Mouse (Mus musculus) heart, postnatal 14 days (tissue): ENCODE results near the gene Tmem231. TPM values are rescaled to one million over a fixed set of nuclear protein-coding genes. Genes with fewer than 3 reads are reported as not detected.

Experiments
- DNase-seq, 2 experiments: peaks; one replicate each; pipeline ENCODE4 v3.0.0; 2021 to 2022
- intact Hi-C: fragments of 180-260 bp; cut with DNase I; formaldehyde crosslinking; loops from one replicate; pipeline ENCODE4 v1.15.1; 2025
- long read RNA-seq, 2 experiments: library from polyadenylated mRNA; stranded (forward); transcript quantifications; one replicate each; pipeline ENCODE4 v2.0.0; 2021
- total RNA-seq, 2 experiments: library from RNA; stranded (reverse); gene quantifications; 2 replicates each; pipeline ENCODE4 v1.2.3; 2021

Tmem231 gene
- total RNA-seq, result 1 to 10 TPM; 1.7 to 2.0 TPM
- long read RNA-seq, experiment 1, partial matches to known transcripts, result 0 of 2 reads
- long read RNA-seq, experiment 1, other reads (novel, unspliced or antisense), result 0 of 2 reads
- long read RNA-seq, experiment 2, partial matches to known transcripts, result 0 of 4 reads
- long read RNA-seq, experiment 2, other reads (novel, unspliced or antisense), result 1 of 4 reads

DNA sequence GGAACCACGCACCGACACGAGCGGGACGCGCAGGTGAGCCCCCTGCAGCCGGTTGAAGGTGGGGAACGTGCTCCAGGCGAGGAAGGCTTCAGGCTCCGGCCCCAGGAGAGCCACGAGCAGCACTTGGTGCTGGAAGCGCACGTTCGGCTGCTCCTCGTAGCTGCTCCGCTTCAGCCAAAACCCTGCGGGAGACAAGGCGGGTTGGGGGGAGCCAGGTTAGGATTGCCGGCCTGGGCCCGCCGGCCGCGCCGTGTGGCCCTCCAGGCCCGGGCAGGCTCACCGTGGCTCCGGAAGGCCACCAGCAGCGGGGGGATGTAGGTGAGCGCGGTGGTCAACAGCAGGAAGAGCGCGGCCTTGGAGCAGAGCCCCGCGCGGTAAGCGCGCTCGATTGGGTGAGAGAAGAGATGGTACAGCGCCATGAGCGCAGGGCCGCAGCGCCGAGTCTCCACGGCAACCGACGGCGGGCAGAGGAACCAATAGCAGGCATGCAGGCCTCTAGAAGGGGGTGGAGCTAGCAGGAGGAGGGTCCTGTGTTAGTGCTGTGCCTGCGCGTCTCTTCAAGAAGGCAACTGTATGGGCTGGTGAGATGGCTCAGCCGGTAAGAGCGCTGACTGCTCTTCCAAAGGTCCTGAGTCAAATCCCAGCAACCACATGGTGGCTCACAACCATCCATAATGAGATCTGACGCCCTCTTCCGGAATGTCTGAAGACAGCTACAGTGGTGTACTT lies at the start of gene Tmem231:
Gene Tmem231, minus strand, starts transcription at position 534 of the 729 bp plus-strand sequence.
- intact Hi-C loops, result no loop called here
- DNase-seq, result peak; percentile 85

- intact Hi-C loops, result no loop called here
- DNase-seq, result no peak
Measured at GRCm38 (mm10) chr8:111982116-111982515, 48.4 kb upstream of the Tmem231 start.

DNA sequence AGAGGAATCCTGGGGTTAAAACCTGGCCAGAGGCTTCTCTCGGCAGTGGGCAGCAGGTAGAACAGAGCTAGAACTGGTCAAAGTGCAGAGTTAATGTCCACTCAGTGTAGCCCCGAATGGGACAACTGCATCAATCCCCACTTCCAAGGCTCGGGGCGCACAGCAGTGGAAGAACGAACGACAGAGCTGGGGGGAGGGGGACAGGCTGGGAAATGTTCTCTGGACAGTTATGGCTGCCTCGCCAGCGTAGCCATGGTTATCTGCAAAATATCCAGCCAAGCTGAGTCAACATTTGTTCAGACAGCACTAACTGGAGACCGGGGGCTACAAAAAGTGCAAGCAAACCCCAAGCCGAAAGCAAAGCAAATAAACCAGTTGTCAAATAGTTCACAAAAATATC lies 44.5 kb upstream of the Tmem231 start:
- DNase-seq, result no peak
- intact Hi-C loops, result no loop called here

DNA sequence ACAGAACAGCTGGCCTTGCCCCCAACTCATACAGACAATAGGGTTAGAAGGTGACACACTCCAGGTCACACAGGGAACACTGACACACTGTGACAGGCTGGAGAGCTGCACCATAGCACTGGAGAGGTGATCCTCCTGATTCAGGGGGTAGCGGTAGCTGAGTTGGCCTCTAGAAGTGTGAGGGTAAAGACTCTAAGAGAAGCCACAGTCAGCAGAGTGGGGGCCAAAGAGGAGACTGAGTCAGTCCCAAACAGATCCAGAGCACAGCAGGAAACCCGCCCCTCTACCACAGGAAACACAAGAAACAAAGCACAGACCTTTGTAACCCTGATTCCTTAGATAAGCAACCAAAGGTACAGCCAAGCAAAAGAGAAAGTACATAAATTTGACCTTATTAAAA lies 42.6 kb upstream of the Tmem231 start:
- intact Hi-C loops, result no loop called here
- no peak for DNase-seq

DNA sequence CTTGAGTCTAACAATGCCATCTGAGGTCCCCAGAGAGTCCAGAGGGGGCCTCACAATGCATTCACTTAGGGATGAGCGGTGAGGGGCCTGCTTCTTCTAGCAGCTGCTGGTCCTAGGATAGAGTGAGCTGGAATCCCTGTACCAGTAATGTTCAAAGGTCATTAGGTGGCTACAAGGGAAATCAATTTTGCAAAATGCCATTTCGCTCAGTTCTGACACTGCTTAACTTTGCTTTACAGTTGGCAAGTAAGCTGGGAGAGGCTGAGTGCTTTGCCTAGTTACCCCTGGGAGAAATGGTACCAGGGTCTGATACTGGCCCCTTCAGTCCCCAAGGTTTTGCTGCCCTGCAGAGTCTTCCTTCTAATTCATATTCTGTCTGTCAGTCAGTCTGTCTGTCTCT lies 42.0 kb upstream of the Tmem231 start:
- intact Hi-C loops, result no loop called here

GRCm38 (mm10) chr8:111974138-111974537 lies 40.5 kb upstream of the Tmem231 start:
- intact Hi-C loops, result no loop called here
- DNase-seq, result no peak

More for the DNA sequence above, 42.0 kb upstream of the Tmem231 start:
- no peak for DNase-seq

- DNase-seq, result no peak
- intact Hi-C loops, result no loop called here
Measured at GRCm38 (mm10) chr8:111968991-111969390, 35.3 kb upstream of the Tmem231 start.

GRCm38 (mm10) chr8:111968541-111968940 lies 34.9 kb upstream of the Tmem231 start:
- no peak for DNase-seq
- intact Hi-C loops, result no loop called here

- DNase-seq, result no peak
- intact Hi-C loops, result no loop called here
Measured at GRCm38 (mm10) chr8:111967246-111967870, 33.7 kb upstream of the Tmem231 start.

GRCm38 (mm10) chr8:111964849-111965561 lies 31.3 kb upstream of the Tmem231 start:
- no peak for DNase-seq
- intact Hi-C loops, result no loop called here

DNA sequence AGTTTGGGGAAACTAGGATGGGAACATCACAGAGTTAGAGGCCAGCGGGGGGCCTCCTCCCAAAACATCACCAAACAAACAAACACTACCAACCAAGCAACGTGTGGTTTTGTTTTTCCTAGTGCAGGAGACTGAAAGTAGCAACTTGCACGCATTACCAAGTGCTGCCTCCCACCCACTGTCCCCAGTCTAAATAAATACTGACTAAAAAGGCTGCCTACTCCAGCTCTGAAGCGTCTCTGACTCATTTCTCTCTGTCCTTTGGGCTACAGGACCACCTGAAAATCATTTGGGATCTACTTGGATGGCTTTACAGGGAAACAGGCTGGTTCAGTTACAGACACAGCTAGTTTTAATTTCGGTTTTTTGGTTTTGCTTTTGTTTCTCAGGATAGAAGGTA lies 30.7 kb upstream of the Tmem231 start:
- DNase-seq, result no peak
- intact Hi-C loops, result no loop called here

- intact Hi-C loops, result no loop called here
- no peak for DNase-seq
Measured at GRCm38 (mm10) chr8:111963546-111963945, 29.9 kb upstream of the Tmem231 start.

GRCm38 (mm10) chr8:111963091-111963490 lies 29.4 kb upstream of the Tmem231 start:
- intact Hi-C loops, result no loop called here
- DNase-seq, result no peak

GRCm38 (mm10) chr8:111962589-111962988 lies 28.9 kb upstream of the Tmem231 start:
- intact Hi-C loops, result no loop called here
- no peak for DNase-seq

DNA sequence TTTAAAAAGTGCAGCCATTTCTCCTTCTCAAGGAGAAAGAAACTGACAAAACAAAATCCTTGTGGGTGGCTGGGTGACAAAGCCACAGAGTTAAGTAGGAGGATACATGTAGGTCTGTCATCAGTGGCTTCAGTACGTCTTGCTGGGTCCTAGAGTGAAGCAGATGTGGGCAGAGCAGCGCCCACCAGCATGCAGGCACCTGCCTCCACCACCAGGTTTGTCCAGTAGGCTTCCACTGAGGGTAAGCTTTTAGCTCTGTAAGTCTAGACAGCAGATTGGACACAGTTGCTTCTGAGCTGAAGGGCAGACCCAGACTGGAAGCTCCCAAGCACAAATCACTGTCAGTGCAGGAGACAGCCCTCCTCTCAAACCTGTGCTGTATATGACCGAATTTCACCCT lies 27.6 kb upstream of the Tmem231 start:
- intact Hi-C loops, result no loop called here
- DNase-seq, result no peak

GRCm38 (mm10) chr8:111960591-111961321 lies 27.1 kb upstream of the Tmem231 start:
- intact Hi-C loops, result no loop called here
- no peak for DNase-seq

- no peak for DNase-seq
- intact Hi-C loops, result no loop called here
Measured at GRCm38 (mm10) chr8:111957231-111957630, 23.6 kb upstream of the Tmem231 start.

DNA sequence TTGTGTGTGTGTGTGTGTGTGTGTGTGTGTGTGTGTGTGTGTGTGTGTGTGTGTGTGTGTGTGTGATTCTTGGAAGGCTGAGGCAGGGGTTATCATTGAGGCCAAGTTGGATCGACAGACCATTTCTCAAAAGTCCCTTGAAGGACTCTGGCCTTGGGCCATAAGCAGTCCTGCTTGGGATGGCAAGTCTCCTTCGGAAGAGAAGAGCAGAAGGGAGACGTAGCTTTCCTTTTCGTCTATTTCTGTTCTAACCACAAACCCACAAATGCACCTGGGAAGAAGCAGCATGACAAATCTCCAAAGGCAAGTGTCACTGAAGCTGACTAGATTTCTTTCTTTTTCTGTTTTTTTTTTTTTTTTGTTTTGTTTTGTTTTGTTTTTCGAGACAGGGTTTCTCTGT lies 22.2 kb upstream of the Tmem231 start:
- DNase-seq, result no peak
- intact Hi-C loops, result no loop called here

DNA sequence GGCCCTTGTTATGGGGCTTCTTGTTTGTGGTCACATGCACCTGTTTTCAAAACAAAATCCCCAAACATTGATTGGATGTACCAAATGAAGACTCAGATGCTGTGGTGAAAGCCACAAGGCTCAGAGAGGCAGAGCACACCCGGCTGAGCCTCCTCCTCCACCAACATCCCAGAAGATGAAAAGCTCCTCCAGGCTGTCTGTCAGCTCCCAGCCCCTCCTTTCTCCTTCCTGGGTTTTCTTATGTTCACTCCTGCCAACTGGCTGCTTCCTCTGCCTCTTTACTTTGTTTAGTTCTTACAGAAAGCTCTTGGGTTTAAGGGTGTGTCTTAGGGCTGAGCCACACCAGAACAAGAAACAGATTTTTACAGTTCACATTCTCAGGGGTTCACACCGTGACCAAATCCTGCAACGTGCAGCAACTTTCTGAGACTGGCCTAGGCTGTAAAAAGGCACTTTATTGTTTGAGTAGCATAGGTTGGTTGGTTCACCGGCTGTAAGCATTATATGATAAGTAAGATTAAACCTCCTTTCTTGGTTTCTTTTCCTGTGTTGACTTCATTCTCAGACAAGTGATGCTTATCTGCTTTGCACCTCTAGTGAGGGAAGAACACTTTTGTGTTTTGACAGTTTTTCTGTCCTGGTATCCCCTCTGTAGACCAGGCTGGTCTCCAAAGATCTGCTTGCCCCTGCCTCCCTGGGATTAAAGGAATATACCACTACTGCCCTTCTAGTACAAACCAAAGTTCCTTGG lies 21.3 kb upstream of the Tmem231 start:
- no peak for DNase-seq
- intact Hi-C loops, result no loop called here

DNA sequence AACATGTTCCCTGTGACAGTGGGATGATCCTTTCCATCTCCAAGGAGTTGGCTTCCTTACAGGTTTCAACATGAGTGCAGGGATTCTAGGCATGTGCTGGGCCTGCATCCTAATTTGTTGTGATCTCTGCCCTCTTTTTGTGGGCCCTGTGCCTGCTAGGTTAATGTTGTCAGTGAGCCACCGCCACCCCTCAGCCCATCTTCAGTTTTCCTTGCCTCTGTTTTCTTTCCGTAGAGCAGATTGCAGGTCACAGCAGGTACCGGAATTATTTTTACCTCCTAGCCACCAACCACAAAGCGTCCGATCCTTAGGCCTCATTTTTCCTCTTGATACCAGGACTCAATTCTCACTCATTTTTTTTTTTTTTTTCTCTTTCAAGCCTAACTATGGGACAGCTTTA lies 18.3 kb upstream of the Tmem231 start:
- intact Hi-C loops, result no loop called here
- no peak for DNase-seq
